ENCODE assay signal across 10 mouse cellular contexts in genomic region chr4:25627467-25627866, GRCm38 (mm10).
DNase-seq lines count a peak whose midpoint lies in the region; ATAC-seq and TF ChIP-seq lines count a peak whose summit lies in the region.
"Had no signal": no experiment of that assay in that cellular context is flagged by ENCODE, and none has a peak within 500 bp of the region (broad histone marks: within the 10 kb centered on the region; RNA-seq: fewer than 3 reads in every experiment).

No protein-coding gene starts in this region.

- no peaks in the 10 kb centered on the region for H3K27me3 ChIP-seq in limb, embryonic 14.5 days (ENCODE audit: control insufficient read depth, insufficient read depth, low read length)
- H3K27me3 ChIP-seq in limb, embryonic 10.5 days (ENCODE audit: low read depth, poor library complexity, severe bottlenecking): no peaks in the 10 kb centered on the region
- H3K27me3 ChIP-seq in hindbrain, embryonic 14.5 days (ENCODE audit: control insufficient read depth, insufficient read depth, low read length): no peaks in the 10 kb centered on the region
- H3K27me3 ChIP-seq: CH12.LX had no signal

- no peaks in the 10 kb centered on the region for H3K9me3 ChIP-seq in limb, embryonic 14.5 days (ENCODE audit: control insufficient read depth, low read length)
- H3K9me3 ChIP-seq in limb, embryonic 10.5 days (replicated peaks): no peaks in the 10 kb centered on the region
- H3K9me3 ChIP-seq in hindbrain, embryonic 14.5 days (ENCODE audit: control insufficient read depth, low read length): no peaks in the 10 kb centered on the region

- no peak overlapping the region for H3K4me3 ChIP-seq in limb, embryonic 14.5 days (replicated peaks; ENCODE audit: low read length)
- H3K4me3 ChIP-seq in limb, embryonic 10.5 days: no peak overlapping the region
- H3K4me3 ChIP-seq in hindbrain, embryonic 14.5 days (replicated peaks; ENCODE audit: low read length): no peak overlapping the region

- no peak overlapping the region for H3K27ac ChIP-seq in limb, embryonic 14.5 days (replicated peaks; ENCODE audit: low read depth, low read length)
- no peak overlapping the region for H3K27ac ChIP-seq in limb, embryonic 10.5 days
- no peak overlapping the region for H3K27ac ChIP-seq in hindbrain, embryonic 14.5 days

- no peak for TF ChIP-seq POLR2A in limb, embryonic 14.5 days (IDR thresholded peaks at IDR 0.05; ENCODE audit: borderline replicate concordance, extremely low read depth, insufficient read depth, insufficient read length)

- no peak overlapping the region for H3K4me2 ChIP-seq in limb, embryonic 14.5 days (replicated peaks; ENCODE audit: low read depth, low read length, severe bottlenecking)
- H3K4me2 ChIP-seq in hindbrain, embryonic 14.5 days (replicated peaks): no peak overlapping the region

- peak; percentile 15 for DNase-seq in limb, embryonic 14.5 days (ENCODE audit: low spot score)
- DNase-seq in limb, embryonic 10.5 days (ENCODE audit: low spot score): no peak
- peak; percentile 22 to 43 for DNase-seq in cerebellum, postnatal 36 days
- DNase-seq in hindbrain, embryonic 14.5 days (ENCODE audit: low spot score): peak; percentile 48
- DNase-seq in retina, embryonic 14.5 days (ENCODE audit: low spot score): peak; percentile 56
- DNase-seq in MN1 (ENCODE audit: low spot score) (no peak), adipocyte (ENCODE audit: low spot score) (no peak)
- DNase-seq in left cerebral cortex, adult 18-20 months (ENCODE audit: low spot score in 2 of 2): no peak
- DNase-seq: kidney, adult 9 months had no signal

- H3K36me3 ChIP-seq in limb, embryonic 14.5 days (ENCODE audit: control insufficient read depth, insufficient read depth, low read length): no peaks in the 10 kb centered on the region
- no peaks in the 10 kb centered on the region for H3K36me3 ChIP-seq in limb, embryonic 10.5 days
- no peaks in the 10 kb centered on the region for H3K36me3 ChIP-seq in hindbrain, embryonic 14.5 days (replicated peaks; ENCODE audit: control insufficient read depth, insufficient read depth)

- ATAC-seq in limb, embryonic 14.5 days (ENCODE audit: low FRiP score, low read depth): no peak
- peak; percentile 81 for ATAC-seq in hindbrain, embryonic 14.5 days (ENCODE audit: low FRiP score)

- no peaks in the 10 kb centered on the region for H3K4me1 ChIP-seq in limb, embryonic 14.5 days (ENCODE audit: control insufficient read depth, insufficient read depth, low read length)
- H3K4me1 ChIP-seq in limb, embryonic 10.5 days: no peaks in the 10 kb centered on the region
- 0 out of 2 replicates have a peak, but pooled peaks cover 5% of the 10 kb centered on the region for H3K4me1 ChIP-seq in hindbrain, embryonic 14.5 days (replicated peaks; ENCODE audit: control insufficient read depth, insufficient read depth, low read length)

- H3K9ac ChIP-seq in limb, embryonic 14.5 days (ENCODE audit: low read depth, low read length, severe bottlenecking): no peak overlapping the region
- no peak overlapping the region for H3K9ac ChIP-seq in hindbrain, embryonic 14.5 days

- WGBS in limb, embryonic 14.5 days: 92% methylated on average over 9 of the region's 9 CpGs
- WGBS in limb, embryonic 10.5 days: 96% methylated on average over 9 of the region's 9 CpGs
- 68% methylated on average over 9 of the region's 9 CpGs for WGBS in hindbrain, embryonic 14.5 days

Comparison
In these comparisons a context has a peak if more than half of its experiments do, and no peak if none do; other contexts are left out.
1. DNase-seq: peak in limb, embryonic 14.5 days (single experiment), cerebellum, postnatal 36 days (2 of 2), hindbrain, embryonic 14.5 days (single experiment) and retina, embryonic 14.5 days (single experiment); none in limb, embryonic 10.5 days (single experiment), MN1 (single experiment), adipocyte (single experiment) and left cerebral cortex, adult 18-20 months (0 of 2).